Mouse (Mus musculus): ENCODE measurements around the gene Gm11060.

Gene Gm11060

GRCm38 (mm10) chr2:105114074-105114473 is 22.3 kb downstream of the Gm11060 start:
- in situ Hi-C loops (cut with MboI; ENCODE audit: unreplicated experiment in 2 of 2): no loop called here

- in situ Hi-C loops (cut with MboI; ENCODE audit: unreplicated experiment in 2 of 2): no loop called here
These were observed 25.9 kb downstream of the Gm11060 start for GRCm38 (mm10) chr2:105117669-105118068.

GRCm38 (mm10) chr2:105122216-105122615 is 30.4 kb downstream of the Gm11060 start:
- in situ Hi-C loops (cut with MboI; ENCODE audit: unreplicated experiment in 2 of 2): no loop called here

- in situ Hi-C loops (cut with MboI; ENCODE audit: unreplicated experiment in 2 of 2): no loop called here
These were observed 31.1 kb downstream of the Gm11060 start for GRCm38 (mm10) chr2:105122886-105123285.

- in situ Hi-C loops (cut with MboI; ENCODE audit: unreplicated experiment in 2 of 2): no loop called here
These were observed 31.6 kb downstream of the Gm11060 start for GRCm38 (mm10) chr2:105123431-105123830.

GRCm38 (mm10) chr2:105123881-105124280 is 32.1 kb downstream of the Gm11060 start:
- in situ Hi-C loops (cut with MboI; ENCODE audit: unreplicated experiment in 2 of 2): no loop called here

- in situ Hi-C loops (cut with MboI; ENCODE audit: unreplicated experiment in 2 of 2): no loop called here
These were observed 32.6 kb downstream of the Gm11060 start for GRCm38 (mm10) chr2:105124391-105124790.

- in situ Hi-C loops (cut with MboI; ENCODE audit: unreplicated experiment in 2 of 2): no loop called here
These were observed 33.4 kb downstream of the Gm11060 start for GRCm38 (mm10) chr2:105125205-105125604.

GRCm38 (mm10) chr2:105125641-105126040 is 33.8 kb downstream of the Gm11060 start:
- in situ Hi-C loops (cut with MboI; ENCODE audit: unreplicated experiment in 2 of 2): no loop called here

- in situ Hi-C loops (cut with MboI; ENCODE audit: unreplicated experiment in 2 of 2): no loop called here
These were observed 34.5 kb downstream of the Gm11060 start, which contains the start of gene Wt1 for GRCm38 (mm10) chr2:105126279-105126678. Wt1 (plus strand) TSS chr2:105126529.

- in situ Hi-C loops (cut with MboI; ENCODE audit: unreplicated experiment in 2 of 2): no loop called here
These were observed 35.1 kb downstream of the Gm11060 start for GRCm38 (mm10) chr2:105126691-105127530.

GRCm38 (mm10) chr2:105127531-105128480 is 36.0 kb downstream of the Gm11060 start:
- in situ Hi-C loops (cut with MboI; ENCODE audit: unreplicated experiment in 2 of 2): no loop called here

- in situ Hi-C loops (cut with MboI; ENCODE audit: unreplicated experiment in 2 of 2): no loop called here
These were observed 36.7 kb downstream of the Gm11060 start for GRCm38 (mm10) chr2:105128564-105128963.

- in situ Hi-C loops (cut with MboI; ENCODE audit: unreplicated experiment in 2 of 2): no loop called here
These were observed 38.7 kb downstream of the Gm11060 start for GRCm38 (mm10) chr2:105130351-105131060.

GRCm38 (mm10) chr2:105131061-105131810 is 39.4 kb downstream of the Gm11060 start:
- in situ Hi-C loops (cut with MboI; ENCODE audit: unreplicated experiment in 2 of 2): no loop called here

GRCm38 (mm10) chr2:105131811-105132100 is 39.9 kb downstream of the Gm11060 start:
- in situ Hi-C loops (cut with MboI; ENCODE audit: unreplicated experiment in 2 of 2): no loop called here

- in situ Hi-C loops (cut with MboI; ENCODE audit: unreplicated experiment in 2 of 2): no loop called here
These were observed 40.5 kb downstream of the Gm11060 start for GRCm38 (mm10) chr2:105132300-105132699.

GRCm38 (mm10) chr2:105132933-105133795 is 41.3 kb downstream of the Gm11060 start:
- in situ Hi-C loops (cut with MboI; ENCODE audit: unreplicated experiment in 2 of 2): no loop called here

GRCm38 (mm10) chr2:105134296-105134695 is 42.5 kb downstream of the Gm11060 start:
- in situ Hi-C loops (cut with MboI; ENCODE audit: unreplicated experiment in 2 of 2): no loop called here
